Mouse (Mus musculus) hindbrain, embryonic 13.5 days (tissue): ENCODE results near the gene Rhoh. TPM values are rescaled to one million over a fixed set of nuclear protein-coding genes. Genes with fewer than 3 reads are reported as not detected.
A peak's percentile ranks its signal among the peaks of the same experiment; 100 is the strongest.

Experiments used
- ATAC-seq: fragments of 200-750 bp; cut with Nextera tagmentation; 2 replicates; pipeline ENCODE4 v1.8.0; 2017; ENCODE audit warnings: moderate TSS enrichment; ENCODE audit not compliant: low FRiP score
- H3K27ac ChIP-seq: fragments of 300-500 bp; sonication (generic); 2 replicates; pipeline ENCODE4 v1.5.1; 2015; ENCODE audit warnings: inconsistent platforms, mild to moderate bottlenecking, moderate library complexity
- H3K27me3 ChIP-seq: fragments of 300-500 bp; sonication (generic); 2 replicates; pipeline ENCODE4 v1.6.1; 2015; ENCODE audit warnings: mild to moderate bottlenecking, inconsistent platforms
- H3K36me3 ChIP-seq: fragments of 300-500 bp; sonication (generic); 2 replicates; pipeline ENCODE4 v1.6.1; 2015; ENCODE audit warnings: mild to moderate bottlenecking, inconsistent platforms
- H3K4me1 ChIP-seq: fragments of 300-500 bp; sonication (generic); replicated peaks from 2 replicates; pipeline ENCODE4 v1.6.1; 2015; ENCODE audit warnings: inconsistent platforms
- H3K4me2 ChIP-seq: fragments of 300-500 bp; sonication (generic); 2 replicates; pipeline ENCODE4 v1.6.1; 2015; ENCODE audit warnings: inconsistent platforms, mild to moderate bottlenecking, moderate library complexity
- H3K4me3 ChIP-seq: fragments of 300-500 bp; sonication (generic); 2 replicates; pipeline ENCODE4 v1.5.1; 2015; ENCODE audit warnings: mild to moderate bottlenecking, inconsistent platforms
- H3K9ac ChIP-seq: fragments of 300-500 bp; sonication (generic); 2 replicates; pipeline ENCODE4 v1.6.1; 2015; ENCODE audit warnings: mild to moderate bottlenecking, inconsistent platforms
- H3K9me3 ChIP-seq: fragments of 300-500 bp; sonication (generic); 2 replicates; pipeline ENCODE4 v1.6.1; 2016; ENCODE audit warnings: inconsistent platforms
- WGBS: fragments of 180-500 bp; shearing (Covaris S2); methylation state at CpG from one replicate; pipeline ENCODE4 v1.1.7; 2015; 5-methylcytosine and 5-hydroxymethylcytosine counted together
- polyA plus RNA-seq: library from polyadenylated mRNA; unstranded; fragments of >200 nt; fragmentation: Nextera tagmentation; extraction: Ambion mirVana; gene quantifications from 2 replicates; pipeline ENCODE4 v1.2.1, GENCODE M21; 2015

Gene Rhoh
- polyA plus RNA-seq, 1 experiment from 2014 or later = 0.60 TPM

GRCm38 (mm10) chr5:65882476-65883205 is 21.6 kb downstream of the Rhoh start:
- H3K4me1 ChIP-seq = 0 out of 2 replicates have a peak, but pooled peaks cover 3% of the 10 kb centered on the region
- no peak for ATAC-seq
- H3K9me3 ChIP-seq = no peaks in the 10 kb centered on the region
- H3K4me3 ChIP-seq = no peak overlapping the region
- no peaks in the 10 kb centered on the region for H3K36me3 ChIP-seq
- H3K27me3 ChIP-seq = no peaks in the 10 kb centered on the region
- H3K9ac ChIP-seq = no peak overlapping the region
- H3K27ac ChIP-seq = no peak overlapping the region
- WGBS = 87% methylated on average over 10 of the region's 10 CpGs
- no peak overlapping the region for H3K4me2 ChIP-seq

DNA sequence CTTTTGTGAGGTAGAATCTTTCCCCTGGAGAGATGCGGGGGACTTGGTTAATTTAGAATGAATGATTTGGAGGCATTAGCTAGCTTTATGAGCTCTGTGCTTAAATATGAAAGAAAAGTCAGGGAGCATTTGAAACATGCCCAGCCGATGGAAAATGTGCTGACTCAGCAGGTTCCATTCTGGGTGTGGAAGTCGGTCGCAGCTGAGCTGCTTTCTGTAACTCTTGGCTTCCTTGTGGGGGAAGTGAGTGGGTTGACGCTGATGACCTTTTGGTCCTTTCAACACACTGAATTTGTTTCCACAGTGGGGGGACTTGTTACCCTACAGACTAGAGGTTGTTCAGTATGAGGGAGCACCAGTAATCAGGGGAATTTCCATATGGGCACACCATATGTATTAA is 22.3 kb downstream of the Rhoh start:
- H3K9ac ChIP-seq = no peak overlapping the region
- H3K4me1 ChIP-seq = 0 out of 2 replicates have a peak, but pooled peaks cover 3% of the 10 kb centered on the region
- WGBS = 48% methylated on average over 5 of the region's 5 CpGs
- no peak overlapping the region for H3K4me2 ChIP-seq
- H3K27ac ChIP-seq = no peak overlapping the region
- ATAC-seq = no peak
- H3K4me3 ChIP-seq = no peak overlapping the region
- H3K9me3 ChIP-seq = no peaks in the 10 kb centered on the region
- no peaks in the 10 kb centered on the region for H3K27me3 ChIP-seq
- no peaks in the 10 kb centered on the region for H3K36me3 ChIP-seq

DNA sequence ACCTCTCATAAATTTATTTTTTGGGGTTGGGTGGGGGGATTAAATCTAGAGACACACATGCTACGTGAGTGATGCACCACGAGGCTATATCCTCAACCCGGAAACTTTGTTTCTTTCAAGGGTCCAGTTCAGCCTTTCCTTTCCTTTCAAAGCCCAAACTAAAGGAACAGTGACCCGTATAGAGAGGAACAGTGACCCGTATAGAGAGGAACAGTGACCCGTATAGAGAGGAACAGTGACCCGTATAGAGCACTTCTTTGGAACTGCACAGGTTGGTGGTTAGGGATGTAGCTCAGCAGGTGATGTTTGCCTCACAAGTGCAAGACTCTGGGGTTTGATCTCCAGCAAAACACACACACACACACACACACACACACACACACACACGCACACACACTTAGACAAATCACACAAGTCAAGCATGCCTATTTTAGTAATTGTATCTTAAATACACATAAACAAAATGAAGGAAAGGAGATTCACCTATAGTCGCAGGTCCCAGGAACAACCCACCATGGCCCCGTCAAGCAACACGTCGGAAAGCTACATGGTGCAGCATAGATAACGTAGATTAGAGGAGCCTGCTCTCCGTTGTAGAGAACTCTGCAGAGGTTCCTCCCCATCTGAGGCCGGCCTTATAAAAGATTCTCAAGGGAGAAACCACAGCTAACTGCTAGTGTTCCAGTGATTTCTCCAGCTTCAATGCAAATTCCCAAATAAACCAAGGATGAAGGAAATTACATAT is 24.9 kb downstream of the Rhoh start:
- H3K9me3 ChIP-seq = no peaks in the 10 kb centered on the region
- H3K4me2 ChIP-seq = no peak overlapping the region
- no peak overlapping the region for H3K4me3 ChIP-seq
- H3K9ac ChIP-seq = no peak overlapping the region
- ATAC-seq = no peak
- H3K36me3 ChIP-seq = no peaks in the 10 kb centered on the region
- H3K27me3 ChIP-seq = no peaks in the 10 kb centered on the region
- 0 out of 2 replicates have a peak, but pooled peaks cover 3% of the 10 kb centered on the region for H3K4me1 ChIP-seq
- no peak overlapping the region for H3K27ac ChIP-seq
- 47% methylated on average over 15 of the region's 15 CpGs for WGBS

GRCm38 (mm10) chr5:65888102-65888501 is 27.1 kb downstream of the Rhoh start:
- Histone ChIP-seq H3K9me3 (no peaks in the 10 kb centered on the region), H3K27ac (no peak overlapping the region), H3K9ac (no peak overlapping the region), H3K27me3 (no peaks in the 10 kb centered on the region), H3K4me2 (no peak overlapping the region), H3K4me1 (0 out of 2 replicates have a peak, but pooled peaks cover 4% of the 10 kb centered on the region), H3K4me3 (no peak overlapping the region), H3K36me3 (no peaks in the 10 kb centered on the region)
- WGBS = 92% methylated on average over 5 of the region's 5 CpGs
- no peak for ATAC-seq

- Histone ChIP-seq H3K27ac (no peak overlapping the region), H3K36me3 (no peaks in the 10 kb centered on the region), H3K4me3 (no peak overlapping the region), H3K9me3 (no peaks in the 10 kb centered on the region), H3K4me1 (0 out of 2 replicates have a peak, but pooled peaks cover 4% of the 10 kb centered on the region), H3K27me3 (no peaks in the 10 kb centered on the region), H3K4me2 (no peak overlapping the region), H3K9ac (no peak overlapping the region)
- 70% methylated on average over 5 of the region's 5 CpGs for WGBS
- no peak for ATAC-seq
Measured at GRCm38 (mm10) chr5:65888998-65889397, 28.0 kb downstream of the Rhoh start.

- Histone ChIP-seq H3K27ac (no peak overlapping the region), H3K36me3 (no peaks in the 10 kb centered on the region), H3K4me3 (no peak overlapping the region), H3K27me3 (no peaks in the 10 kb centered on the region), H3K9me3 (no peaks in the 10 kb centered on the region), H3K4me2 (no peak overlapping the region), H3K4me1 (0 out of 2 replicates have a peak, but pooled peaks cover 4% of the 10 kb centered on the region), H3K9ac (no peak overlapping the region)
- no peak for ATAC-seq
- WGBS = 56% methylated on average over 14 of the region's 14 CpGs
Measured at GRCm38 (mm10) chr5:65891251-65891826, 30.3 kb downstream of the Rhoh start.

- no peaks in the 10 kb centered on the region for H3K27me3 ChIP-seq
- no peak overlapping the region for H3K4me3 ChIP-seq
- no peak overlapping the region for H3K27ac ChIP-seq
- WGBS = 92% methylated on average over 6 of the region's 6 CpGs
- H3K4me2 ChIP-seq = no peak overlapping the region
- H3K36me3 ChIP-seq = no peaks in the 10 kb centered on the region
- H3K9me3 ChIP-seq = no peaks in the 10 kb centered on the region
- 0 out of 2 replicates have a peak, but pooled peaks cover 4% of the 10 kb centered on the region for H3K4me1 ChIP-seq
- no peak for ATAC-seq
- H3K9ac ChIP-seq = no peak overlapping the region
Measured at GRCm38 (mm10) chr5:65895121-65895692, 34.2 kb downstream of the Rhoh start.

- 81% methylated on average over 7 of the region's 7 CpGs for WGBS
- Histone ChIP-seq H3K27ac (no peak overlapping the region), H3K4me2 (no peak overlapping the region)
Measured at GRCm38 (mm10) chr5:65895764-65896163, 34.8 kb downstream of the Rhoh start.

GRCm38 (mm10) chr5:65897731-65898130 is 36.7 kb downstream of the Rhoh start:
- 96% methylated on average over 2 of the region's 2 CpGs for WGBS
- no peak for ATAC-seq
- no peak overlapping the region for H3K27ac ChIP-seq
- no peak overlapping the region for H3K4me3 ChIP-seq
- no peak overlapping the region for H3K4me2 ChIP-seq
- no peaks in the 10 kb centered on the region; the same call in 1 of the 2 replicates for H3K4me1 ChIP-seq
- H3K9me3 ChIP-seq = no peaks in the 10 kb centered on the region
- H3K27me3 ChIP-seq = no peaks in the 10 kb centered on the region
- H3K9ac ChIP-seq = no peak overlapping the region
- no peaks in the 10 kb centered on the region for H3K36me3 ChIP-seq

More at GRCm38 (mm10) chr5:65895764-65896163, 34.8 kb downstream of the Rhoh start:
- no peak overlapping the region for H3K4me3 ChIP-seq
- H3K27me3 ChIP-seq = no peaks in the 10 kb centered on the region
- no peaks in the 10 kb centered on the region for H3K36me3 ChIP-seq
- no peaks in the 10 kb centered on the region for H3K9me3 ChIP-seq
- ATAC-seq = no peak
- H3K9ac ChIP-seq = no peak overlapping the region
- peaks cover 4% of the 10 kb centered on the region; the same call in 1 of the 2 replicates for H3K4me1 ChIP-seq

GRCm38 (mm10) chr5:65898683-65899082 is 37.7 kb downstream of the Rhoh start:
- Histone ChIP-seq H3K9me3 (peaks cover 6% of the 10 kb centered on the region), H3K4me2 (no peak overlapping the region), H3K9ac (no peak overlapping the region), H3K4me3 (no peak overlapping the region), H3K4me1 (no peaks in the 10 kb centered on the region; the same call in 1 of the 2 replicates), H3K27me3 (no peaks in the 10 kb centered on the region), H3K36me3 (no peaks in the 10 kb centered on the region), H3K27ac (no peak overlapping the region)
- ATAC-seq = no peak
- 87% methylated on average over 3 of the region's 3 CpGs for WGBS

DNA sequence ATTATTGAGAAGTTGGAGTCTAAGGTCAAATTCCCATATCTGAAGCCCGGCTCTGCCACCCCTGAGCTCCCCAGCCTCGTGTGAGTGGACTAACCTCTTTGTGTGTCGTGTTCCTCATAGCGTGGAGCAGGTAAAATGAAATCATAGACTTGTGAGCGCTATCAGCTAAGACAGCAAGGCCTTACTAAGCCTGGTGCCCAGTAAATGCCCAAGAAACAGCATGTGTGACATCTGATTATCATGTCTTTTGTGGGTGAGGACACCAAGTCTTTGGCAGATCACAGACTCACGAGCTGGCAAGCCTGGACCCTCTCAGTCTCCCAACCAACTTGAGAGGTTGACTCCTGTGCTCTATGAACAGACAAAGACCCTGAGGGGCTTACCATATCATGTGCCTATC is 39.1 kb downstream of the Rhoh start:
- no peak for ATAC-seq
- Histone ChIP-seq H3K27me3 (no peaks in the 10 kb centered on the region), H3K9me3 (peaks cover 17% of the 10 kb centered on the region), H3K4me3 (no peak overlapping the region), H3K27ac (no peak overlapping the region), H3K36me3 (no peaks in the 10 kb centered on the region), H3K4me1 (no peaks in the 10 kb centered on the region; the same call in 1 of the 2 replicates), H3K9ac (no peak overlapping the region), H3K4me2 (no peak overlapping the region)
- WGBS = 89% methylated on average over 6 of the region's 6 CpGs

DNA sequence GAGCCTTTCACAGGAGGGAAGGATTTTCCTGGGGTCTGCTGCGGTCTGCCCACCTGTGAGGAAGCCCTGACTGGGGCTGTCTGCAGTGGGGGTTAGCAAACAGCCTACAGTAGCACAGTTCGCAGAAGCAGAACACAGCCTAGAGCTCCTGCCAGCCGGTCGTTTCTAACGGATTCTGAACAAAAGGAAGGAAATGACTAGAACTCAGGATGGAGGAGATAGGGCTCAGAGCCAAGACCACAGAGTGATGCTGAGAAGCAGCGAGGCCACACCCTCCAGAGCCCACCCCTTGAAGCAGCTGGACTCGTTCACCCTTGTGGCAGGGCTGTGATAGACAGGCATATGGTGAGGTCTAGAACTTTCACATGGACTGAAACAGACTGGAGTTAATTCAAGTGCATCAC is 39.9 kb downstream of the Rhoh start:
- no peaks in the 10 kb centered on the region for H3K36me3 ChIP-seq
- no peak overlapping the region for H3K9ac ChIP-seq
- H3K27me3 ChIP-seq = no peaks in the 10 kb centered on the region
- no peak overlapping the region for H3K4me2 ChIP-seq
- 0 out of 2 replicates have a peak, but pooled peaks have one; percentile 39 for ATAC-seq
- H3K9me3 ChIP-seq = peaks cover 17% of the 10 kb centered on the region
- no peaks in the 10 kb centered on the region; the same call in 1 of the 2 replicates for H3K4me1 ChIP-seq
- whole genome bisulfite sequencing = 53% methylated on average over 7 of the region's 7 CpGs
- H3K27ac ChIP-seq = peak overlapping the region; percentile 23; the same call in 1 of the 2 replicates
- H3K4me3 ChIP-seq = no peak overlapping the region
